Mouse (Mus musculus): ENCODE measurements around the gene Gnai3. TPM values are rescaled to one million over a fixed set of nuclear protein-coding genes. Genes with fewer than 3 reads are reported as not detected.

Gene Gnai3
- polyA plus RNA-seq, 1 experiment = 20.1 TPM

DNA sequence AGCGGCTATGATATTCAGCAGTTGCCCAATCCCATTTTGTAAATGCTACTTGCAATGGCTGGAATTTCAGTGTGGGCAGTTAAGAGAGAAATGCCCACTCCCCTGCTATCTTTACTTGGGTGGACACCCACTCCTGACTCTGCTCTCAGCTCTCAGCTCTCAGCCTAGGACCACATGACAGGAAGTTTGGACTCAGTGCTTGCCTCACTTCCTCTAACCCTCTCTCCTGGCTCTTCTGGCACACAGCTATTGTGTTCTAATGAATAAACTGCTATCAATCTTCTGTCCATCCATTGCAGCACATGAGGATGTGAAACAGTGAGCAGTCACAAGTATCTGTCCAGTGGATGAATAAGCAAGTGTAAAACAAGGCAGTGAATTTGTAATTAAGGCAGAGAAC lies 13.5 kb downstream of the Gnai3 start:
- TF ChIP-seq POLR2AphosphoS2 (IDR thresholded peaks at IDR 0.05; ENCODE audit: insufficient read length, low read depth) (no peak), MYOG (IDR thresholded peaks at IDR 0.05; ENCODE audit: control insufficient read depth in 1 of 3, insufficient read depth in 1 of 3, insufficient read length in 2 of 3, low read depth in 2 of 3) (no peak), SRF (IDR thresholded peaks at IDR 0.05; ENCODE audit: control insufficient read depth, insufficient read length, low read depth) (no peak), POLR2A (IDR thresholded peaks at IDR 0.05; ENCODE audit: insufficient read length, low read depth) (no peak)
- Histone ChIP-seq H3K36me3 (ENCODE audit: control insufficient read depth, insufficient read depth) (no peaks in the 10 kb centered on the region), H3K4me2 (ENCODE audit: low read depth) (no peak overlapping the region), H3ac (ENCODE audit: control insufficient read depth, insufficient read length) (no peak overlapping the region), H3K4me3 (no peak overlapping the region), H3K79me2 (ENCODE audit: control insufficient read depth, insufficient read depth) (peaks cover 99% of the 10 kb centered on the region), H3K27me3 (ENCODE audit: control insufficient read depth, insufficient read depth, insufficient read length) (no peaks in the 10 kb centered on the region)

DNA sequence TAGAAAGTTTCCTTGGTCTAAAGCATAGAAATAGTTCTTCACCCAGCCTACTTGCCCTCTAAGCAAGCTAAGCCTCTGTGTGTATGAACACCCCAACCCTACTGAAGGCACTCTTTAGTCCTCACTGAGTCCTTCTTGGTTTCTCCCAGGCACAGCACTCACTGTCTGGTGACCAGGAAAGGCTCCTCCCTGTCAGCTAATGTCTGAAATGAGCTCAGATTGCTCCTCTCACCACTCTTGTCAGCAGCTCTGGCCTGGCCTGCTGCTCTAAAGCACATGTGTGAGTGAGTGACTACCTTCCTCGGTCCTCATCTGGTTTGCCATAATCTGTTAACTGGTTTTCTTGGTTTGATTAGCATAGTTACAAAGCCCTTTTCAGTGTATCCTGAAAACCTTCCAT lies 14.1 kb downstream of the Gnai3 start:
- H3K4me3 ChIP-seq = no peak overlapping the region
- no peak for TF ChIP-seq USF1 (IDR thresholded peaks at IDR 0.05; ENCODE audit: low read depth)
- no peak for TF ChIP-seq TCF3 (IDR thresholded peaks at IDR 0.05; ENCODE audit: insufficient read length, low read depth)
- no peak for TF ChIP-seq POLR2AphosphoS2 (IDR thresholded peaks at IDR 0.05; ENCODE audit: insufficient read length, low read depth)
- no peak for TF ChIP-seq SRF (IDR thresholded peaks at IDR 0.05; ENCODE audit: control insufficient read depth, insufficient read length, low read depth)
- no peak for TF ChIP-seq MYOG (IDR thresholded peaks at IDR 0.05; ENCODE audit: control insufficient read depth in 1 of 3, insufficient read depth in 1 of 3, insufficient read length in 2 of 3, low read depth in 2 of 3)
- TF ChIP-seq E2F4 (IDR thresholded peaks at IDR 0.05; ENCODE audit: insufficient read depth) = no peak
- H3K27me3 ChIP-seq (ENCODE audit: control insufficient read depth, insufficient read depth, insufficient read length) = no peaks in the 10 kb centered on the region
- no peaks in the 10 kb centered on the region for H3K36me3 ChIP-seq (ENCODE audit: control insufficient read depth, insufficient read depth)
- peaks cover 99% of the 10 kb centered on the region for H3K79me2 ChIP-seq (ENCODE audit: control insufficient read depth, insufficient read depth)
- no peak overlapping the region for H3ac ChIP-seq (ENCODE audit: control insufficient read depth, insufficient read length)
- H3K4me2 ChIP-seq (ENCODE audit: low read depth) = no peak overlapping the region

DNA sequence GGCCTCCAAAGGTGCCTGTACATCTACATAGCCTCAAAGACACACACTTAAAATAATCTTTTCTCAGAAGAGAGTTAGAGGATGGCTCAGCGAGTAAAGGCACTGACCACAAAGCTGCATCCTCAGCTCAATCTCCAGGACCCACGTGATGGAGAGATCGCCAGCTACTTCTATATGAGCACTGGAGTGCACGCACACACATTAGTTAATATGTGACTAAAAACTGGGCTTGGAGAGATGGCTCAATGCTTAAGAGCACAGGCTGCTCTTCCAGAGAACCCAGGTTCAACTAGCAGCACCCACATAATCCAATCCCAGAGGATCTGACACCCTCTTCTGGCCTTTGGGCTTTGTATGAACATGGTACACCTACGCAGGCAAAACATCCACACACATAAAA lies 14.7 kb downstream of the Gnai3 start:
- no peaks in the 10 kb centered on the region for H3K36me3 ChIP-seq (ENCODE audit: control insufficient read depth, insufficient read depth)
- no peak overlapping the region for H3K4me2 ChIP-seq (ENCODE audit: low read depth)
- no peak overlapping the region for H3ac ChIP-seq (ENCODE audit: control insufficient read depth, insufficient read length)
- no peak overlapping the region for H3K4me3 ChIP-seq
- TF ChIP-seq MYOG (IDR thresholded peaks at IDR 0.05; ENCODE audit: control insufficient read depth in 1 of 3, insufficient read depth in 1 of 3, insufficient read length in 2 of 3, low read depth in 2 of 3) = no peak
- no peak for TF ChIP-seq POLR2AphosphoS2 (IDR thresholded peaks at IDR 0.05; ENCODE audit: insufficient read length, low read depth)
- TF ChIP-seq POLR2A (IDR thresholded peaks at IDR 0.05; ENCODE audit: insufficient read length, low read depth) = no peak
- TF ChIP-seq TCF12 (IDR thresholded peaks at IDR 0.05; ENCODE audit: insufficient read depth, poor library complexity, severe bottlenecking) = no peak
- TF ChIP-seq SRF (IDR thresholded peaks at IDR 0.05; ENCODE audit: control insufficient read depth, insufficient read length, low read depth) = no peak
- no peak for TF ChIP-seq TCF3 (IDR thresholded peaks at IDR 0.05; ENCODE audit: insufficient read length, low read depth)
- no peak for TF ChIP-seq USF1 (IDR thresholded peaks at IDR 0.05; ENCODE audit: low read depth)
- TF ChIP-seq MAX (IDR thresholded peaks at IDR 0.05; ENCODE audit: low read depth) = no peak
- no peak for TF ChIP-seq MYOD1 (IDR thresholded peaks at IDR 0.05; ENCODE audit: control insufficient read depth in 1 of 3, insufficient read length in 2 of 3, low read depth in 2 of 3)
- TF ChIP-seq E2F4 (IDR thresholded peaks at IDR 0.05; ENCODE audit: insufficient read depth) = no peak
- TF ChIP-seq CEBPB (IDR thresholded peaks at IDR 0.05; ENCODE audit: insufficient read depth, poor library complexity, severe bottlenecking) = no peak
- TF ChIP-seq REST (IDR thresholded peaks at IDR 0.05; ENCODE audit: insufficient read depth, insufficient read length) = no peak
- peaks cover 99% of the 10 kb centered on the region for H3K79me2 ChIP-seq (ENCODE audit: control insufficient read depth, insufficient read depth)
- H3K27me3 ChIP-seq (ENCODE audit: control insufficient read depth, insufficient read depth, insufficient read length) = no peaks in the 10 kb centered on the region

DNA sequence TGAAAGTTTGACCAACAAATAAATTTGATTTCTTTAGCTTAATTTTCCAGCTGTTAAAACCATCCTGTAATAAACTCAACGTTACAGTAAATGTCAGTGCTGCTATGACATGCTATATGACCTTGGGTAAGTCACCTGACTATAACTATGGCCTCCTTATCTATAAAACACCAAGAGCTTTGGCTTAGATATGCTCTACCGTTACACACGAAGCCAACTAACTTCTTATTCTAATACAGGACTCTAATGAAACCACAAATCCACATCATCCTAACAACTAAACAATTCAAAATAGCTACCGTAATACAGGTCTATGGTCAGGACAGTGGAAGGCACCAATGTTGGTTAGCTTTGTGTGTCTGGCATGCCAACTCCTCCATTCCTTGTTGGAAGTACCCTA lies 16.1 kb downstream of the Gnai3 start:
- TF ChIP-seq TCF3 (IDR thresholded peaks at IDR 0.05; ENCODE audit: insufficient read length, low read depth) (no peak), SRF (IDR thresholded peaks at IDR 0.05; ENCODE audit: control insufficient read depth, insufficient read length, low read depth) (no peak), TCF12 (IDR thresholded peaks at IDR 0.05; ENCODE audit: insufficient read depth, poor library complexity, severe bottlenecking) (no peak), MAX (IDR thresholded peaks at IDR 0.05; ENCODE audit: low read depth) (no peak), USF1 (IDR thresholded peaks at IDR 0.05; ENCODE audit: low read depth) (no peak), MYOG (IDR thresholded peaks at IDR 0.05; ENCODE audit: control insufficient read depth in 1 of 3, insufficient read depth in 1 of 3, insufficient read length in 2 of 3, low read depth in 2 of 3) (no peak), POLR2A (IDR thresholded peaks at IDR 0.05; ENCODE audit: insufficient read length, low read depth) (no peak), POLR2AphosphoS2 (IDR thresholded peaks at IDR 0.05; ENCODE audit: insufficient read length, low read depth) (no peak), CEBPB (IDR thresholded peaks at IDR 0.05; ENCODE audit: insufficient read depth, poor library complexity, severe bottlenecking) (no peak), E2F4 (IDR thresholded peaks at IDR 0.05; ENCODE audit: insufficient read depth) (no peak), REST (IDR thresholded peaks at IDR 0.05; ENCODE audit: insufficient read depth, insufficient read length) (no peak), MYOD1 (IDR thresholded peaks at IDR 0.05; ENCODE audit: control insufficient read depth in 1 of 3, insufficient read length in 2 of 3, low read depth in 2 of 3) (no peak)
- Histone ChIP-seq H3K4me3 (no peak overlapping the region), H3K27me3 (ENCODE audit: control insufficient read depth, insufficient read depth, insufficient read length) (no peaks in the 10 kb centered on the region), H3ac (ENCODE audit: control insufficient read depth, insufficient read length) (no peak overlapping the region), H3K36me3 (ENCODE audit: control insufficient read depth, insufficient read depth) (no peaks in the 10 kb centered on the region), H3K4me2 (ENCODE audit: low read depth) (no peak overlapping the region), H3K79me2 (ENCODE audit: control insufficient read depth, insufficient read depth) (peaks cover 98% of the 10 kb centered on the region)

DNA sequence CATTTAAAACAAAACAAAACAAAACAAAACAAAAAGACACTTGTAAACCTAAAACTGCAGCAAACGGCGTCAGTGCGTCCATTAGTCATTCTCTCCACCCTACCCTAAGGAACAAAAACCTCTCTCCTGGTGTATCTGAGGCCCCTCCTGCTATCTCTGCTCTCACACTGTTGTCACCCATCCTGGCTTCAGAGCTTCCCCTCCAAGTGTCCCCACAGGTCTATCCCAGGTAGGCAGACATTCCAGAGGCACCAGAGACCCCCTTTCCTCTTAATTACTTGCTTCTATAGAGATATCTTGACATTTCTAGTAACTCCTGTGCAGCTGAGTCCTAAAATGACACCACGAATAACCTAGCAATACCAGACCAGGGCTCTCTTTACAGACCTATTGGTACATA lies 16.6 kb downstream of the Gnai3 start:
- H3K79me2 ChIP-seq (ENCODE audit: control insufficient read depth, insufficient read depth) = peaks cover 94% of the 10 kb centered on the region
- no peaks in the 10 kb centered on the region for H3K36me3 ChIP-seq (ENCODE audit: control insufficient read depth, insufficient read depth)
- no peak overlapping the region for H3K4me2 ChIP-seq (ENCODE audit: low read depth)
- H3K4me3 ChIP-seq = no peak overlapping the region
- no peaks in the 10 kb centered on the region for H3K27me3 ChIP-seq (ENCODE audit: control insufficient read depth, insufficient read depth, insufficient read length)
- no peak overlapping the region for H3ac ChIP-seq (ENCODE audit: control insufficient read depth, insufficient read length)
- no peak for TF ChIP-seq MYOD1 (IDR thresholded peaks at IDR 0.05; ENCODE audit: control insufficient read depth in 1 of 3, insufficient read length in 2 of 3, low read depth in 2 of 3)
- TF ChIP-seq E2F4 (IDR thresholded peaks at IDR 0.05; ENCODE audit: insufficient read depth) = no peak
- TF ChIP-seq MAX (IDR thresholded peaks at IDR 0.05; ENCODE audit: low read depth) = no peak
- no peak for TF ChIP-seq POLR2A (IDR thresholded peaks at IDR 0.05; ENCODE audit: insufficient read length, low read depth)
- TF ChIP-seq REST (IDR thresholded peaks at IDR 0.05; ENCODE audit: insufficient read depth, insufficient read length) = no peak
- TF ChIP-seq TCF3 (IDR thresholded peaks at IDR 0.05; ENCODE audit: insufficient read length, low read depth) = no peak
- TF ChIP-seq CEBPB (IDR thresholded peaks at IDR 0.05; ENCODE audit: insufficient read depth, poor library complexity, severe bottlenecking) = no peak
- TF ChIP-seq POLR2AphosphoS2 (IDR thresholded peaks at IDR 0.05; ENCODE audit: insufficient read length, low read depth) = no peak
- no peak for TF ChIP-seq USF1 (IDR thresholded peaks at IDR 0.05; ENCODE audit: low read depth)
- no peak for TF ChIP-seq TCF12 (IDR thresholded peaks at IDR 0.05; ENCODE audit: insufficient read depth, poor library complexity, severe bottlenecking)
- TF ChIP-seq SRF (IDR thresholded peaks at IDR 0.05; ENCODE audit: control insufficient read depth, insufficient read length, low read depth) = no peak
- no peak for TF ChIP-seq MYOG (IDR thresholded peaks at IDR 0.05; ENCODE audit: control insufficient read depth in 1 of 3, insufficient read depth in 1 of 3, insufficient read length in 2 of 3, low read depth in 2 of 3)
